Mouse (Mus musculus) ES-Bruce4 (cell line): ENCODE results near the gene Med22.

Experiments used
- CTCF ChIP-seq: IDR thresholded peaks from one replicate; pipeline ENCODE4 v1.8.1; 2011; ENCODE audit warnings: low read depth, low read length
- POLR2A ChIP-seq: IDR thresholded peaks from one replicate; pipeline ENCODE4 v1.8.1; 2011; ENCODE audit warnings: low read length; ENCODE audit not compliant: insufficient read depth

- TF ChIP-seq CTCF (no peak), POLR2A (no peak)
Observed at GRCm38 (mm10) chr2:26905936-26906335, 4.5 kb downstream of the Med22 start.
